Mouse (Mus musculus): Measurements from ENCODE around the gene Gng12.
"Not testable (repeated sequence)": the region's sequence is repeated elsewhere in the genome, so short reads cannot be mapped to it uniquely, and the experiment has no call there.

Gene Gng12

GRCm38 (mm10) chr6:67027438-67028142 is 131.4 kb downstream of the Gng12 start:
- DNase-seq (ENCODE audit: low spot score in 2 of 2) = no peak

GRCm38 (mm10) chr6:67029312-67029950 is 133.2 kb downstream of the Gng12 start:
- DNase-seq (ENCODE audit: low spot score in 2 of 2) = no peak

- no peak for DNase-seq (ENCODE audit: low spot score in 2 of 2)
Measured at GRCm38 (mm10) chr6:67029987-67030386, 133.8 kb downstream of the Gng12 start.

GRCm38 (mm10) chr6:67030416-67030815 is 134.2 kb downstream of the Gng12 start:
- DNase-seq (ENCODE audit: low spot score in 2 of 2) = no peak

GRCm38 (mm10) chr6:67030846-67031245 is 134.6 kb downstream of the Gng12 start:
- DNase-seq (ENCODE audit: low spot score in 2 of 2) = no peak

GRCm38 (mm10) chr6:67032551-67032950 is 136.4 kb downstream of the Gng12 start:
- DNase-seq (ENCODE audit: low spot score in 2 of 2) = not testable (repeated sequence)

GRCm38 (mm10) chr6:67032972-67033371 is 136.8 kb downstream of the Gng12 start:
- DNase-seq (ENCODE audit: low spot score in 2 of 2) = not testable (repeated sequence)

- DNase-seq (ENCODE audit: low spot score in 2 of 2) = no peak
Measured at GRCm38 (mm10) chr6:67033604-67034003, 137.4 kb downstream of the Gng12 start.

- DNase-seq (ENCODE audit: low spot score in 2 of 2) = no peak
Measured at GRCm38 (mm10) chr6:67034331-67035130, 138.3 kb downstream of the Gng12 start.

GRCm38 (mm10) chr6:67035388-67036299 is 139.4 kb downstream of the Gng12 start:
- peak in 1 of 2 experiments; percentile 17 for DNase-seq (ENCODE audit: low spot score in 2 of 2)

- peak; percentile 85 to 87 for DNase-seq (ENCODE audit: low spot score in 2 of 2)
Measured at GRCm38 (mm10) chr6:67036356-67036811, 140.2 kb downstream of the Gng12 start.

GRCm38 (mm10) chr6:67036837-67037628 is 140.8 kb downstream of the Gng12 start, which contains the start of gene Gadd45a:
TSS of gene Gadd45a (minus strand) at chr6:67037457.
- DNase-seq (ENCODE audit: low spot score in 2 of 2) = peak; percentile 98 to 99

- DNase-seq (ENCODE audit: low spot score in 2 of 2) = no peak
Measured at GRCm38 (mm10) chr6:67038964-67039363, 142.8 kb downstream of the Gng12 start.

- no peak for DNase-seq (ENCODE audit: low spot score in 2 of 2)
Measured at GRCm38 (mm10) chr6:67040904-67041410, 144.8 kb downstream of the Gng12 start.

- DNase-seq (ENCODE audit: low spot score in 2 of 2) = no peak
Measured at GRCm38 (mm10) chr6:67045424-67045823, 149.2 kb downstream of the Gng12 start.

GRCm38 (mm10) chr6:67046937-67047336 is 150.7 kb downstream of the Gng12 start:
- no peak for DNase-seq (ENCODE audit: low spot score in 2 of 2)

- no peak for DNase-seq (ENCODE audit: low spot score in 2 of 2)
Measured at GRCm38 (mm10) chr6:67048052-67048691, 152.0 kb downstream of the Gng12 start.

- no peak for DNase-seq (ENCODE audit: low spot score in 2 of 2)
Measured at GRCm38 (mm10) chr6:67048880-67049694, 152.9 kb downstream of the Gng12 start.

GRCm38 (mm10) chr6:67049695-67050038 is 153.5 kb downstream of the Gng12 start:
- DNase-seq (ENCODE audit: low spot score in 2 of 2) = no peak

All from heart, adult 9 months (tissue).